Comparison of ENCODE assay signal across 8 mouse cellular contexts in genomic region chr2:5906625-5907024, GRCm38 (mm10). TPM values are rescaled to one million over a fixed set of nuclear protein-coding genes. Genes with fewer than 3 reads are reported as not detected.
DNase-seq lines count a peak whose midpoint lies in the region; ATAC-seq and TF ChIP-seq lines count a peak whose summit lies in the region.

No protein-coding gene starts in this region.

- peak; percentile 57; the same call in 1 of the 2 replicates for TF ChIP-seq CTCF in brain, embryonic 14.5 days (IDR thresholded peaks at IDR 0.05; ENCODE audit: borderline replicate concordance, extremely low read depth, insufficient read depth, insufficient read length)

- no peaks in the 10 kb centered on the region for H3K4me1 ChIP-seq in midbrain, embryonic 10.5 days
- H3K4me1 ChIP-seq in midbrain, embryonic 16.5 days (ENCODE audit: control insufficient read depth, insufficient read depth, low read length) = no peaks in the 10 kb centered on the region

- no peaks in the 10 kb centered on the region for H3K27me3 ChIP-seq in midbrain, embryonic 10.5 days (ENCODE audit: low read depth, poor library complexity, severe bottlenecking)
- H3K27me3 ChIP-seq in midbrain, embryonic 16.5 days (ENCODE audit: control insufficient read depth, insufficient read depth, low read depth, low read length) = no peaks in the 10 kb centered on the region

- H3K9me3 ChIP-seq in midbrain, embryonic 10.5 days (replicated peaks) = no peaks in the 10 kb centered on the region
- no peaks in the 10 kb centered on the region for H3K9me3 ChIP-seq in midbrain, embryonic 16.5 days (replicated peaks; ENCODE audit: control insufficient read depth, low read length, poor library complexity, severe bottlenecking)

- H3K9ac ChIP-seq in midbrain, embryonic 16.5 days (ENCODE audit: low read depth, low read length) = no peak overlapping the region

- H3K36me3 ChIP-seq in midbrain, embryonic 10.5 days = peaks cover 18% of the 10 kb centered on the region
- peaks cover 7% of the 10 kb centered on the region for H3K36me3 ChIP-seq in midbrain, embryonic 16.5 days (ENCODE audit: control insufficient read depth, insufficient read depth, low read length)

- WGBS in midbrain, embryonic 10.5 days = 55% methylated on average over 3 of the region's 3 CpGs
- WGBS in midbrain, embryonic 16.5 days = 52% methylated on average over 3 of the region's 3 CpGs

- TF ChIP-seq POLR2A in brain, embryonic 14.5 days (IDR thresholded peaks at IDR 0.05; ENCODE audit: borderline replicate concordance, extremely low read depth, insufficient read depth, insufficient read length, poor library complexity, severe bottlenecking) = no peak

- H3K4me2 ChIP-seq in midbrain, embryonic 16.5 days (ENCODE audit: low read length) = no peak overlapping the region

- H3K27ac ChIP-seq in midbrain, embryonic 10.5 days (replicated peaks) = no peak overlapping the region
- H3K27ac ChIP-seq in midbrain, embryonic 16.5 days (ENCODE audit: low read length) = no peak overlapping the region

- ATAC-seq in midbrain, embryonic 16.5 days = no peak

- H3K4me3 ChIP-seq in midbrain, embryonic 10.5 days = no peak overlapping the region
- H3K4me3 ChIP-seq in midbrain, embryonic 16.5 days (ENCODE audit: low read depth, low read length) = no peak overlapping the region

- DNase-seq in cerebellum, adult 18-20 months = peak; percentile 23 to 31
- DNase-seq in cerebellum, adult 9-10 months = no peak
- peak; percentile 49 for DNase-seq in midbrain, embryonic 10.5 days (ENCODE audit: low spot score)
- DNase-seq in brain, embryonic 14.5 days (ENCODE audit: low read depth) = peak; percentile 68
- peak; percentile 13 to 51 for DNase-seq in heart, postnatal 36 days
- DNase-seq in mesoderm, embryonic 11.5 days (ENCODE audit: low read depth, low spot score) = peak; percentile 61
- DNase-seq in layer of hippocampus, postnatal 14 days (ENCODE audit: low spot score in 2 of 2) = no peak

- intact Hi-C loops in heart, postnatal 36 days (cut with DNase I) = no loop called here

RNA-seq across cellular contexts. Expression of gene Sec61a2, which starts 11.4 kb away (rescaled TPM):
- 91.0 and 91.6 TPM in 2 replicates for polyA plus RNA-seq in midbrain, embryonic 10.5 days (2016; fragmentation: Nextera tagmentation; extraction: Ambion mirVana)
- 116 and 117 TPM in 2 replicates for polyA plus RNA-seq in midbrain, embryonic 16.5 days (2015; fragmentation: Nextera tagmentation; extraction: Ambion mirVana)
- 156 and 186 TPM in 2 replicates for polyA plus RNA-seq in brain, embryonic 14.5 days (2012; rRNA removed)
- 10 to 100 TPM; 12.3 to 12.5 TPM for total RNA-seq in heart, postnatal 36 days (2021)
- 100 to 1,000 TPM; 102 to 114 TPM for total RNA-seq in layer of hippocampus, postnatal 14 days (2021)

RNA-seq across cellular contexts. Expression of gene Dhtkd1, which starts 36.0 kb away (rescaled TPM):
- polyA plus RNA-seq in midbrain, embryonic 10.5 days (2016; fragmentation: Nextera tagmentation; extraction: Ambion mirVana) = 5.3 and 5.6 TPM in 2 replicates
- 8.7 and 9.3 TPM in 2 replicates for polyA plus RNA-seq in midbrain, embryonic 16.5 days (2015; fragmentation: Nextera tagmentation; extraction: Ambion mirVana)
- 9.4 and 16.8 TPM in 2 replicates for polyA plus RNA-seq in brain, embryonic 14.5 days (2012; rRNA removed)
- total RNA-seq in heart, postnatal 36 days (2021) = 1 to 10 TPM; 2.8 to 6.7 TPM
- 1 to 10 TPM; 8.4 to 9.3 TPM for total RNA-seq in layer of hippocampus, postnatal 14 days (2021)

RNA-seq across cellular contexts. Expression of gene Gm13199, which starts 43.9 kb away (rescaled TPM):
- polyA plus RNA-seq in midbrain, embryonic 10.5 days (2016; fragmentation: Nextera tagmentation; extraction: Ambion mirVana) = 2.2 and 2.3 TPM in 2 replicates
- 0.77 and 0.88 TPM in 2 replicates for polyA plus RNA-seq in midbrain, embryonic 16.5 days (2015; fragmentation: Nextera tagmentation; extraction: Ambion mirVana)
- 6.2 and 12.1 TPM in 2 replicates for polyA plus RNA-seq in brain, embryonic 14.5 days (2012; rRNA removed)
- not detected for total RNA-seq in heart, postnatal 36 days (2021)
- total RNA-seq in layer of hippocampus, postnatal 14 days (2021) = 1 to 10 TPM; 1.6 to 1.8 TPM

RNA-seq across cellular contexts. Expression of gene Upf2, which starts 44.6 kb away (rescaled TPM):
- 10.3 TPM in 2 replicates for polyA plus RNA-seq in midbrain, embryonic 10.5 days (2016; fragmentation: Nextera tagmentation; extraction: Ambion mirVana)
- polyA plus RNA-seq in midbrain, embryonic 16.5 days (2015; fragmentation: Nextera tagmentation; extraction: Ambion mirVana) = 8.0 and 8.7 TPM in 2 replicates
- 8.9 and 16.6 TPM in 2 replicates for polyA plus RNA-seq in brain, embryonic 14.5 days (2012; rRNA removed)
- total RNA-seq in heart, postnatal 36 days (2021) = 10 to 100 TPM; 14.7 to 15.6 TPM
- total RNA-seq in layer of hippocampus, postnatal 14 days (2021) = 10 to 100 TPM; 23.6 to 26.2 TPM

Comparison
In these comparisons a context has a peak if more than half of its experiments do, and no peak if none do; other contexts are left out.
1. DNase-seq: peak in cerebellum, adult 18-20 months (2 of 2), midbrain, embryonic 10.5 days (single experiment), brain, embryonic 14.5 days (single experiment), heart, postnatal 36 days (2 of 2) and mesoderm, embryonic 11.5 days (single experiment); none in cerebellum, adult 9-10 months (single experiment) and layer of hippocampus, postnatal 14 days (0 of 2).